Mouse (Mus musculus): ENCODE data around the gene Casc3. TPM values are rescaled to one million over a fixed set of nuclear protein-coding genes. Genes with fewer than 3 reads are reported as not detected.
"Not testable (repeated sequence)": the region's sequence is repeated elsewhere in the genome, so short reads cannot be mapped to it uniquely, and the experiment has no call there.

The Casc3 gene
- total RNA-seq, 2 experiments from 2014 or later, result 52.3 to 55.8 TPM

DNA sequence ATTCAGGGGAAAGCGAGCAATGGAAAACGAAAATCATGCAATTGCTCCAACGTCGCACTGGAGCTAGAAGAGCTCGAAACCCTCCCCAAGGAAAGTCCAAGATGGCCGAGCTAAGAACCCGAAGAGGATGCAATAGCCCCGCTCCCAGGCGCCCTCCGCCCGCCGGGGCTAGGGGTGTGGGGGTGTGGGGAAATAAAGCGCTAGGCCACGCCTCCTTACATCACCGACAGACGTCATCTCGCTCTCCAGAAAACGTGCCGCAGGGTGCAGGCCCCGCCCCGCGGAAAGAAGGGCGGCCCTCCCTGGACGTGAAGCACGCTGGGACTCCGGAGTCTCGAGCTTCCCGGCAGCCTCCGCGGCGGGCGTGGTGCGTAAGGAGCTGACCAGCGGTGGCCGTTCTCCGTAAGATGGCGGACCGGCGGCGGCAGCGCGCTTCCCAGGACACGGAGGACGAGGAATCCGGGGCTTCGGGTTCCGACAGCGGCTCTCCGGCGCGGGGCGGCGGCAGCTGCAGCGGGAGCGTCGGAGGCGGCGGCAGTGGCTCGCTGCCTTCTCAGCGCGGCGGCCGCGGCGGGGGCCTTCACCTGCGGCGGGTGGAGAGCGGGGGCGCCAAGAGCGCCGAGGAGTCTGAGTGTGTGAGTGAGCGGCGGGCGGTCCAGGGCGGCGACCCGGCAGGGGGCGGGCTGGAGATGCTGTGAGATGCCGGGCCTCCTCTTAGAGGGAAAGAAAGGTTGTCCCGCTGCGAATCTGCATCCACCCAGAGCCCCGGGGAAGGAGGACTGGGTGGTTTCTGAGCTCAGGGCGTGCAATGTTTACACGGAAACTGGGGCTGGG, 5.0 kb downstream of the Casc3 start:
- DNase-seq (ENCODE audit: extremely low spot score in 1 of 2, low spot score in 2 of 2), result peak; percentile 98 to 100
- intact Hi-C loops (cut with DNase I), result no loop called here

DNA sequence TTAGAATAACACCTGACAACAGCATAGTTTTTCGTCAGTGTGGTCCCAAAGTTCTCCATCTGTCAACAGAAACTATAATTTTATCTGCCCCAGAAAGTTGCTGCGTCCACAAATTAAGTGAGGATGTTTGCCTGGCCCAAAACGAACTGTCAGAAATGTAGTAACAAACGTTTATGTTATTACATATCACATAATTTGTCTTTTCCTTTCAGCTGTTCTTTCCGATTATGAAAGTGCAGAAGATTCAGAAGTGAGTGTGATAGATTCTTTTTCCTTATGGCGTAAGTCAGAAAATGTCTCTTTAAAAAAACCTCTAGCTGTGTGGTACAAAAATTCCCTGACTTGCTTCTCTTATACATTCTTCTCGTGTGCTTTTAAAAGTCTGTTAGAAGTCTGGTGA, 6.0 kb downstream of the Casc3 start:
- intact Hi-C loops (cut with DNase I), result no loop called here
- no peak for DNase-seq (ENCODE audit: extremely low spot score in 1 of 2, low spot score in 2 of 2)

DNA sequence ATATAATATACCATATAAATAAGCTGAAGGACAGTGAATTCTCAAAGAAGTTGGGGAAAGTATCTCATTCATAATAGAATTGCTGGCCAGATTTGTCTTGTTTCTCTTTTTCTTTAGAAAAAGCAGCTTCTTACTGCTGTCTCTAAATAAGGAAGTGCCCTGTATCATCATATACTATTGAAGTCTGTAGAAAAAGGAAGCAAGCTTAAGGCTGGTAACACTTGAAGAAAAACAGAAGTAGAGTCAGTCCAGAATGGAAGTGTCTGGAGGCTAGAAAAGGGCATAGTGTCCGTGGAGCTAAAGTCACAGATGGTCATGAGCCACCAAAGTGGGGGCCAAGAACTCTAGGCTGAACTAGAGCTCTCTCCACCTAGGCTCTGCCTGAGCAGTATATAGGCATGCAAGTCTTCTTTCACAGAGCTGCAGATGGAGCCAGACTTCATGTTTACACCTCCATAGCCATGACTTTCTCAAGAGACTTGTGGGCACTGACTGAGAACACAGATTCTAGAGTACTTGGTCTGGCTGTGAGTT, 12.1 kb downstream of the Casc3 start:
- no peak for DNase-seq (ENCODE audit: extremely low spot score in 1 of 2, low spot score in 2 of 2)
- intact Hi-C loops (cut with DNase I), result no loop called here

DNA sequence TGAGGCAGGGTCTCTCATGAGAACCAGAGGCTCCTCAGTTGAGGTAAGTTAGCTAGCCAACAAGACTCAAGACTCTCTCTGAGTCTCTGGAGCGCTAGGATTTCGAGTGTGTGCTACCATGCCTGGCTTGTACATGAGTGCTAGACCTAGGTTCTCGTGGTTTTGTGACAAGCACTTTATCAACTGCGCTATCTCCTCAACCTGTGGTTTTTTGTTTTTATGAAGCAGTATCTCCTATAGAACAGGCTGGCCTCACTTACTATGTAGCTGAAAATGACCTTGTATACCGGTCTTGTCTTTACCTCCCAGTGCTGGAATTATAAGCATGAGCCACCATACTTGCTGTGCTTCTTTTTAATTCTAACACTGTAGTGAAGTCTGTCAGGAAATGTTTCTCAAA, 16.3 kb downstream of the Casc3 start:
- intact Hi-C loops (cut with DNase I), result no loop called here
- DNase-seq (ENCODE audit: extremely low spot score in 1 of 2, low spot score in 2 of 2), result no peak

DNA sequence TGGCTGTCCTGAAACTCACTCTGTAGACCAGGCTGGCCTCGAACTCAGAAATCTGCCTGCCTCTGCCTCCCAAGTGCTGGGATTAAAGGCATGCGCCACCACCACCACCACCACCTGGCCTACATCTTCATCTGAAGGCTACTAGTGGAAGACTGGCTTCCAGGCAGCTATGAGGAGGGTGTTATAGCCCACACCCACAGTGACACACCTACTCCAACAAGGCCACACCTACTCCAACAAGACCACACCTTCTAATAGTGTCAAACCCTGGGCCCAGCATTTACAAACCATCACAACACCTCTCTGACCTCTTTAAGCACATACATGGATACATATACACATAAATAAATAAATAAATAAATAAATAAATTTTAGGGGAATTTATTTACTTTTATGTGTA, 21.4 kb downstream of the Casc3 start:
- intact Hi-C loops (cut with DNase I); DNase-seq (ENCODE audit: extremely low spot score in 1 of 2, low spot score in 2 of 2): not testable (repeated sequence)

DNA sequence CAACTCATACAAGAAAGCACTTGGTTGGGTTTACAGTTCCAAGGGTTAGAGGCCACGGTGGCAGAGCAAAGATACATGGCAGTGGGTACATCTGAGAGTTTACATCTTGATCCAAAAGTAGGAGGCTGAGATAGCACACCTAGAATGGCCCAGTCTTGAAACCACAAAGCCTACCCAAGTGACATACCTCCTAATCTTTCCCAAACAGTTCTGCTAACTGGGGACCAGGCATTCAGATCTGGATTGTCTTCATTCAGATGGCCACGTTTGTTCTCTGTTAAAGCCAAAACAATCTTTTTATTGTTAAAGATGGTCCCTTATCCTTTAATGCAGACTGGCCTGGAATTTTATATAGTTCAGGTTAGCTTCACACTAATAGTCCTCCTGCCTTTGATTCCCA, 23.2 kb downstream of the Casc3 start:
- intact Hi-C loops (cut with DNase I), result no loop called here
- DNase-seq (ENCODE audit: extremely low spot score in 1 of 2, low spot score in 2 of 2), result no peak

DNA sequence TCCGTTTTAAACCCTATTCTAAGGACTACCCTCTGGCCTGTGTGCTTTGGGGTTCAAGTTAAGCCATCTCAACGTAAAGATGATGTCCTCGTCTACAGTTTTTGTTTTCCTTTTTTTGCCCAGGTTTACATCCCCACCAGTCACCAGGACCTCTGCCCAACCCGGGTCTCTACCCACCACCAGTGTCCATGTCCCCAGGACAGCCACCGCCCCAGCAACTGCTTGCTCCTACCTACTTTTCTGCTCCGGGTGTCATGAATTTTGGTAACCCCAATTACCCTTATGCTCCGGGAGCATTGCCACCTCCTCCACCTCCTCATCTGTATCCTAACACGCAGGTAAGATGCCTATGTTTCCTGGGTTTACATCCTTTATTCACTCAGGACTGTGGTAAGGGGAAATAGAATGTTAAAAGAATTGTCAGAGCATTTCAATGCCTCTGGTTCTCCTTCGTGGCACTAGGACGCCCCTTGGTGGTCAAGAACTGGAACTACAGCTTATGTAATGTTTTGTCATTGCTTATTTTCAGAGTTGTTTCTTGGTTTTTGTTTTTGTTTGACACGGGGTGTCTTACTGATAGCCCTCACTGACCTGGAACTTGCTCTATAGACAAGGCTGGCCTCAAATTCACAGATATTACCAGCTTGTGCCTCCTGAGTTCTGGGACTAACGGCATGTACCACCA, 24.5 kb downstream of the Casc3 start:
- no peak for DNase-seq (ENCODE audit: extremely low spot score in 1 of 2, low spot score in 2 of 2)
- intact Hi-C loops (cut with DNase I), result no loop called here

DNA sequence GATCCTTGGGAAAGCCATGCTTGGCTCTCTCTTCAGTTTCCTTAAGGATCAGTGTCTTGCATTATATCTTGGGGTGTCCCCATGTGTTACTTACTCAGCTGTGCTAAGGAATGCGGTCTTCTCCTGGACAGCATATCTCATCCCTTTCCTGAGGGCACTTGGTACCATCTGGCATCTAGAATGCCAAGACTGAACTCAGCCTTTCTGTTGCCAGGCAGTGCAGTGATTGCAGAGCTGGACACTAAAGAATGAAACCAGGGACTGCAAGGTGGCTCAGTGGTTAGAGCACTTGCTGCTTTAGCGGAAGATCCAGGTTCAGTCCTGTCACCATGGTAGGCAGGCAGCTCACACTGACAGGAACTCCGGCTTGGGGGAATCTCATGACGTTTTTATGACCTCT, 25.2 kb downstream of the Casc3 start:
- DNase-seq (ENCODE audit: extremely low spot score in 1 of 2, low spot score in 2 of 2), result no peak
- intact Hi-C loops (cut with DNase I), result no loop called here

DNA sequence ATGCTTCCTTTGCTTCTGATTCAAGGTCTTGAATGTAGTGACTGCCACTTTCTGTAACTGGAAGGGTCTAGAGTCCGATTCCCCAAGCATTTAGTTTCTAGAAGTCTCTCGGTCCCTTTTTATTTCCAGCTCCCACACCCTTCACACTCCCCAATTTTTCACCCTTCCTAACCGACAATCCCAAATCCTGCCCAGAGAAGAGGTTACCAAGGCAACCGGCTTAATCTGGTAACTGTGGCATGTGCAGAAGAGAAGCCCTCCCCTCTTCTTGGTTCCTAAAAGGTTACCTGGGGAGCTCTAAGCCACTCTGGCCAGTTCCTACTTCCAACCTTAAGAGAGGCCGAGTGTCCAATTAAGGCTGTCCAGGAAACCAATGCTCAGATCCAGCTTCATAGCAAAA, 30.6 kb downstream of the Casc3 start:
- intact Hi-C loops (cut with DNase I), result no loop called here
- no peak for DNase-seq (ENCODE audit: extremely low spot score in 1 of 2, low spot score in 2 of 2)

DNA sequence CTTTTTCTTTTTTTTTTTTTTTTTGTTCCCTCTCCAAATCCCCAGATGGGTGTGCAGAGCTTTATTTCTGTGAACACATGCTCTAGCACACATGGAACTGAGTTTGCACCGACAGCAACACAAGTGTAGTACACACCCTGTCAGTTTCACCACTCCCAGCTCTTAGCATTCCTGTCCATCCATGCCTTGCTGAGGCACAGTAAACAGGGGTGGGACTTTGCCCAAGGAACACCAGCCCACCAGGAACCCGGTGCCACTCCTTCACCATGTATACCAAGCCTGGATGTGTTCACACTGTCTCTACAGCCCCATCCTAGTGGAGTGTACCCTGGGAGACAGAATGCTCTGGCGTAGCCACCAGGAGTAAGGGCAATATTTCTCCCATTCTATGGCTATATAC, 31.0 kb downstream of the Casc3 start:
- no peak for DNase-seq (ENCODE audit: extremely low spot score in 1 of 2, low spot score in 2 of 2)
- intact Hi-C loops (cut with DNase I), result no loop called here

DNA sequence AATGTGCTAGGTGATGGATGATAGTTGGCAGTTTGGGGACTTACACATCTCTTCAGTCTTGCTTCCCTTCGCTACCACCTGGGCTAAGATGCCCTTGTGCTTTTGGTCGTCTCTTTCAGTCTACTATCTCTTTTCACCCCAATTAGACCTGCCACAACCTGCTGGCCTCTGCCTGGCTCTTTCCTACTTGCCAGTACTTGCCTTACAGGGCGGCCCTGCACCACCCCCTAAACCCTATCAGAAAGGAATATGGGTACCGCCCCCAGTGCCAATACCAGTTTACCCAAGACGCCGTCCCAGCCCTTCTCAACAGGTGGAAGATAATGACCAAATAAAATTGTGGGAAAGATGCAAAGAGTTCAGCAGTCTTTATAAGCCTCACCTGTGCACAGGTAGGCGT, 31.4 kb downstream of the Casc3 start:
- peak in 1 of 2 experiments; percentile 30 for DNase-seq (ENCODE audit: extremely low spot score in 1 of 2, low spot score in 2 of 2)
- intact Hi-C loops (cut with DNase I), result no loop called here

DNA sequence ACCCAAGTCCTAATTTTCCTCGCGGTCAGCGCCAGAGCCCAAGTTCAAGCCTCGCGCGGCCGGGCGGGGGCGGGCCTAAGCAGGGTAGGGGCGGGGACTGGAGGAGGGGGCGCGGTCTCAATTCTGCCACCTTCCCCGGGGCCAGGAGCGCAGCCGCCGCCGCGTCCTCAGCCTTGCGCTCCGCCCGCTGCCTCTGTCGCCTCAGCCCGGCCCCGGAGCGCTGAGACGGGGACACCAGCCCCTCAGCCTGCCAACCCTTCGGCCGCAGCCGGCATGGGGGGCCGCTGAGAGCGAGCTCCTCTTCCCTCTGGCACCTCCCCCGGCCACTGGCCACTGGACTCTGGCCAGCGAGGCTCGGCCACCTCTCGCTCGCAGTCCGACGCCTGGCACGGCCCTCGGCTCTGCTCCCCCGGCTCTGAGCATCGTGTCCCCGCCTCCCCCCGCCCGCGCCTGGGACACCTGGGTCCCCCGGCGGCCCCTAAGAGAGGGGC, 32.0 kb downstream of the Casc3 start, which contains the start of gene Rapgefl1:
Gene Rapgefl1, plus strand, starts transcription at position 135 of the 491 bp plus-strand sequence.
- intact Hi-C loops (cut with DNase I), result no loop called here
- DNase-seq (ENCODE audit: extremely low spot score in 1 of 2, low spot score in 2 of 2), result peak; percentile 75 to 90

DNA sequence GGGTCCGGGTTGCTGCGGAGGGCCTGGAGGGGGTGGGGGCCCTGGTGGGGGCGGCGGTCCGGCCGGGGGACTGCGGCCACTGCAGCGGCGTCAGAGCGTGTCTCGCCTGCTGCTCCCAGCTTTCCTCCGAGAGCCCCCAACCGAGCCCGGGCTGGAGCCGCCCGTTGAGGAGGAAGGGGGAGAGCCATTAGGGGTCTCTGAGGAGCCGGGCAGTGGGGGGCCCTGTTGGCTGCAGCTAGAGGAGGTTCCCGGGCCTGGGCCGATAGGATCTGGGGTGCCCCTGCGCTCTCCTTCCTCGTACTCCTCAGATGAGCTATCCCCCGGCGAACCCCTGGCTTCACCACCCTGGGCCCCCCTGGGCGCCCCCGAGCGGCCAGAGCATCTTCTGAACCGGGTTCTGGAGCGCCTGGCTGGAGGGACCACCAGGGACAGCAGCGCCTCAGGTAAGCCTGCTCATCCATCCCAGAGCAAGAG, 32.6 kb downstream of the Casc3 start:
- no peak for DNase-seq (ENCODE audit: extremely low spot score in 1 of 2, low spot score in 2 of 2)
- intact Hi-C loops (cut with DNase I), result no loop called here

DNA sequence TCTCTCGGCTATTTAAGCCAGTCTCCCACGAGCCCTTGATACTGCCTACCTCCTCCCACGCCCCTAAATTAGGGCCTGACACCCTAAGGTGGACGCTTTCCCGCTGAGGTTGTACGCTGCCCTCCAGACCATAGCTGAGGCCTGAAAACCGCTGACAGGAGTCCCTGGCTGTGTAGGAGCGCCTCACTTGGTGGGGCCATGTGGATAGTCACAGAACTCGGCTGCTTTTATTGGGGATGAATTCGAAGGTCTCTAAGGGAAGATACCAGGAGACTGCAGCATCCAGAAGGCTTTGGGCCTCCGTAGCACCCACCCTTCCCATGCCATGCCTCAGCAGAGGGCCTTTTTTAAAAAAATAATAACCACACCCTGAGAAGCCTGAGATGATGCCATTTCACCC, 33.2 kb downstream of the Casc3 start:
- no peak for DNase-seq (ENCODE audit: extremely low spot score in 1 of 2, low spot score in 2 of 2)
- intact Hi-C loops (cut with DNase I), result no loop called here

DNA sequence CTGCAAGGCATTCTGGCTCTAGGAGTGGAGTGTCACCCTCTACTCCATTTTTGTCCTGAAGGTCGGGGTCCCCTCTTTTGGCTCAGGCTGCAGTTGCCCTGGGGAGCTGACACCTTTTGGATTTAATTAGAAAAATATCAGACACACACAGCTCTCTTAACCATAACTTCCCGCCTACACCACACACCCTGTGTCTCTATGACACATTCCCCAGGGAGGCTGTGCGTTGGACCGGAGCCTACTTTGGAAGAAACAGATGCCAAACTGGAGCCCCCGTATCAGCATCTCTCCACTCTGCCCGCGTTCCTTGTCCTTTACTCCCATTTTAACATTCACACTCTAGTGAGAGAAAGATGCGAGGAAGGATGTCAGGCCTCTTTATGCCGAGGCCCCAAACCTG, 33.8 kb downstream of the Casc3 start:
- DNase-seq (ENCODE audit: extremely low spot score in 1 of 2, low spot score in 2 of 2), result peak in 1 of 2 experiments; percentile 70
- intact Hi-C loops (cut with DNase I), result no loop called here

DNA sequence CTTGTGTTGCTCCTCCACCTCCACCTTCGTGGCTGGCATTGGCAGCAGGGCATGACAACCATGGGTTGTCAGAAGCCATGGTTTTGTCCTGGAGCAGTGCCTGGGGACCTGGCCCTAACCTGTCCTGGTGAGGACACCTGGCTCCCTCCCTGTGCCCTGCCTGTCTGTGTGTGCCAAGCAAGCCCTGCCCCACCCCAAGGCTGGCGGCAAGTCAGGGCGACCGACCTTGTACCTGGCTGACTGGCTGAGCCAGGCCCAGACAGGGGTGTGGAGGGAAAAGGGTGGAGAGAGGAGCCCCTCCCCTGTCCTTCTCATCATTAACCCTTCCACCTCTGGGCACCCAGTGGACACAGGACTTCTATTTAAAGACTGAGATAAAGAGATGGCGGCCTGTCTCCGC, 34.7 kb downstream of the Casc3 start:
- intact Hi-C loops (cut with DNase I), result no loop called here

DNA sequence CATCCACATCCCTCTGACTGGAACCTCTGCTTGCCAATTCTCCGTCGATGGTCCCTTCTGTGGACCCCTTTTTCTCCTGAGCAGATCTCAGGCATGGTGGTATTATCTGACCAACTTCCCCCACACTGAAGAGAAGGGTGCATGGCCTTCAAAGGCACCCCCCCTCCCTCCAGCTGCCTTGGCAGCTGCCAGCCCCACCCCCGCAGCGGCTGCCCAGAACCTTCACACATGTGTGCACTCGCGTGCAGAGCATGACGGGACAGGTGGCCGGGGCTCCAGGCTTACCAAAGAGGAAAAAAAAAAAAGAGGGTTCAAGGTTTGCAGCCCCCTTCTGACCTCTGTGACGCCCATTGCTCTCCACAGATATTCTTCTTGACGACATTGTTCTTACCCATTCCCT, 35.2 kb downstream of the Casc3 start:
- intact Hi-C loops (cut with DNase I), result no loop called here
- no peak for DNase-seq (ENCODE audit: extremely low spot score in 1 of 2, low spot score in 2 of 2)

More for the DNA sequence above, 34.7 kb downstream of the Casc3 start:
- no peak for DNase-seq (ENCODE audit: extremely low spot score in 1 of 2, low spot score in 2 of 2)

DNA sequence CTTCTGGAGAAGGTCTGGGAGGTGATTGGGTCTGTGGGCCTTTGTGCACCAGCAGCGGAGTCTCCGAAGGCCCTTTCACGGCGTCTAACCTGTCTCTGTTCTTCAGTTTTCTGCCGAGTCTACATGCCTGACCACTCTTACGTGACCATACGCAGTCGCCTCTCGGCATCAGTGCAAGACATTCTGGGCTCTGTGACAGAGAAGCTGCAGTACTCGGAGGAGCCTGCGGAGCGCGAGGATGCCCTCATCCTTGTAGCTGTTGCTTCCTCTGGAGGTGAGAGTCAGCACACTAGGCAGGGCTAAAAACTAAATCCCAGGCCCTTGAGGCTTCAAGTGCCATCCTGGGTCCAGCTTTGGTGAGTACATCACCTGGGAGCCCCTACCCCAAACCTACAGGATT, 41.3 kb downstream of the Casc3 start:
- DNase-seq (ENCODE audit: extremely low spot score in 1 of 2, low spot score in 2 of 2), result no peak
- intact Hi-C loops (cut with DNase I), result no loop called here

DNA sequence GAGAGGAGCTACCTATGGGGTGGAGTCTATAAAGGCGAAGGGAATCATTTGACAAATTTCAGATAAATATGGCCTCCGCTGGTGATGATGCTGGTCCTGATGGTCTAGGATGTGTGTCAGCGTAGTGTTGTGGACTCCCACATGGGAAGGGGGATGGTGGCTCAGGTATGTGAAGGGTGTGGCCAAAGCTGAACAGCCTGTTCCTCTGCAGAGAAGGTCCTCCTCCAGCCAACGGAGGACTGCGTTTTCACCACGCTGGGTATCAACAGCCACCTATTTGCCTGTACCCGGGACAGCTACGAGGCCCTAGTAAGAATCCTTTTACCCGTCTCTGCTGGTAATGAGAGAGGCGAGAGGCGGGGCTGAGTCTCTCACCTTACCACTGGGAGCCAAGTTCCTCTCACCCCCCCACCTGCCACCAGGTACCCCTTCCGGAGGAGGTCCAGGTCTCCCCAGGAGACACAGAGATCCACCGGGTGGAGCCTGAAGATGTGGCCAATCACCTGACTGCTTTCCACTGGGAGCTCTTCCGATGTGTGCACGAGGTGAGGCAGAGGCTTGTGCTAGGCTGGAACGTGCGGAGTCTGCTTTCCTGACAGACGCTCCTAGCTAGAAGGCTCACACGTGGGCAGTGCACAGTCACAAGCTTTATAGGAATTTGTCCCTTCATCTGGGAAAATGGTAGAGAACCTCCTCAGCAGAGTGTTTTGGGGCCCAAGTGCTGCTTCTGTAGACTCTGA, 42.3 kb downstream of the Casc3 start:
- no peak for DNase-seq (ENCODE audit: extremely low spot score in 1 of 2, low spot score in 2 of 2)
- intact Hi-C loops (cut with DNase I), result no loop called here

Measured in left cerebral cortex, postnatal 10 days (tissue).